Mouse (Mus musculus) C2C12 (cell line): Measurements from ENCODE around the gene Sp4. TPM values are rescaled to one million over a fixed set of nuclear protein-coding genes. Genes with fewer than 3 reads are reported as not detected.

ENCODE experiments used
- H3K27me3 ChIP-seq: one replicate; pipeline ENCODE4 v1.6.1; 2011; ENCODE audit not compliant: control insufficient read depth, insufficient read depth, insufficient read length
- H3K36me3 ChIP-seq: one replicate; pipeline ENCODE4 v1.6.1; 2011; ENCODE audit not compliant: control insufficient read depth, insufficient read depth
- H3K4me3 ChIP-seq: one replicate; pipeline ENCODE4 v1.5.1; 2011; ENCODE audit warnings: mild to moderate bottlenecking, control low read depth; ENCODE audit not compliant: poor library complexity, insufficient read depth, severe bottlenecking
- H3K79me2 ChIP-seq: one replicate; pipeline ENCODE4 v1.6.1; 2011; ENCODE audit not compliant: control insufficient read depth, insufficient read depth
- H3K79me3 ChIP-seq: one replicate; pipeline ENCODE4 v1.6.1; 2011; ENCODE audit warnings: low read depth, control low read depth
- H3ac ChIP-seq: one replicate; pipeline ENCODE3; 2011; ENCODE audit warnings: low read depth; ENCODE audit not compliant: control insufficient read depth, insufficient read length
- CEBPB ChIP-seq: IDR thresholded peaks from one replicate; pipeline ENCODE4 v1.6.1; 2011; ENCODE audit warnings: low read depth, mild to moderate bottlenecking, control low read depth, moderate library complexity
- CTCF ChIP-seq: IDR thresholded peaks from one replicate; pipeline ENCODE4 v1.5.1; 2011; ENCODE audit not compliant: control insufficient read depth, insufficient read depth, insufficient read length
- FOSL1 ChIP-seq: IDR thresholded peaks from one replicate; pipeline ENCODE4 v1.8.0; 2011; ENCODE audit warnings: mild to moderate bottlenecking, low read length; ENCODE audit not compliant: poor library complexity, insufficient read depth, severe bottlenecking
- MAX ChIP-seq: IDR thresholded peaks from one replicate; pipeline ENCODE4 v1.6.1; 2011; ENCODE audit warnings: mild to moderate bottlenecking, control low read depth
- MYOD1 ChIP-seq: IDR thresholded peaks from one replicate; pipeline ENCODE4 v1.6.1; 2011; ENCODE audit warnings: low read depth; ENCODE audit not compliant: control insufficient read depth, insufficient read length
- MYOG ChIP-seq: IDR thresholded peaks from one replicate; pipeline ENCODE4 v1.6.1; 2011; ENCODE audit not compliant: control insufficient read depth, insufficient read length; ENCODE audit errors: extremely low read depth
- USF1 ChIP-seq: IDR thresholded peaks from one replicate; pipeline ENCODE4 v1.6.1; 2011; ENCODE audit warnings: low read depth, mild to moderate bottlenecking, control low read depth, moderate library complexity
- polyA plus RNA-seq: library from polyadenylated mRNA; unstranded; fragments of >200 nt; fragmentation: generic; extraction: Trizol; gene quantifications from one replicate; pipeline ENCODE4 v1.2.1, GENCODE M21; 2012; ENCODE audit warnings: missing spikeins

Gene Sp4
- polyA plus RNA-seq, 1 experiment = 0.66 TPM

- Histone ChIP-seq H3K36me3 (no peaks in the 10 kb centered on the region), H3K4me3 (no peak overlapping the region), H3K79me2 (no peaks in the 10 kb centered on the region), H3K27me3 (no peaks in the 10 kb centered on the region), H3ac (no peak overlapping the region), H3K79me3 (no peaks in the 10 kb centered on the region)
- no peak for TF ChIP-seq MAX
- TF ChIP-seq CTCF = no peak
- TF ChIP-seq MYOD1 = no peak
- TF ChIP-seq MYOG = no peak
- TF ChIP-seq CEBPB = no peak
- no peak for TF ChIP-seq FOSL1
- TF ChIP-seq USF1 = no peak
These were observed 45.9 kb downstream of the Sp4 start for GRCm38 (mm10) chr12:118255292-118255782.

- H3K79me2 ChIP-seq = no peaks in the 10 kb centered on the region
These were observed 80.1 kb downstream of the Sp4 start for GRCm38 (mm10) chr12:118221182-118221581.

GRCm38 (mm10) chr12:118220062-118220461 is 81.2 kb downstream of the Sp4 start:
- H3K79me3 ChIP-seq = no peaks in the 10 kb centered on the region
- no peaks in the 10 kb centered on the region for H3K36me3 ChIP-seq
- no peak for TF ChIP-seq MAX
- TF ChIP-seq MYOD1 = no peak
- no peak for TF ChIP-seq MYOG
- no peak overlapping the region for H3ac ChIP-seq
- H3K4me3 ChIP-seq = no peak overlapping the region
- no peaks in the 10 kb centered on the region for H3K27me3 ChIP-seq
- H3K79me2 ChIP-seq = no peaks in the 10 kb centered on the region

More at GRCm38 (mm10) chr12:118221182-118221581, 80.1 kb downstream of the Sp4 start:
- Histone ChIP-seq H3K27me3 (no peaks in the 10 kb centered on the region), H3K36me3 (no peaks in the 10 kb centered on the region), H3K79me3 (no peaks in the 10 kb centered on the region), H3ac (no peak overlapping the region), H3K4me3 (no peak overlapping the region)
- no peak for TF ChIP-seq MAX
- TF ChIP-seq USF1 = no peak
- TF ChIP-seq MYOG = no peak
- TF ChIP-seq CTCF = no peak
- TF ChIP-seq FOSL1 = no peak
- TF ChIP-seq CEBPB = no peak
- TF ChIP-seq MYOD1 = no peak

GRCm38 (mm10) chr12:118212163-118212562 is 89.1 kb downstream of the Sp4 start:
- H3K27me3 ChIP-seq = no peaks in the 10 kb centered on the region
- H3K79me2 ChIP-seq = no peaks in the 10 kb centered on the region
- H3ac ChIP-seq = no peak overlapping the region
- no peaks in the 10 kb centered on the region for H3K79me3 ChIP-seq
- H3K4me3 ChIP-seq = no peak overlapping the region
- TF ChIP-seq FOSL1 = no peak
- no peak for TF ChIP-seq MAX
- no peak for TF ChIP-seq MYOD1
- no peak for TF ChIP-seq MYOG
- no peak for TF ChIP-seq CTCF
- no peaks in the 10 kb centered on the region for H3K36me3 ChIP-seq

- Histone ChIP-seq H3K4me3 (no peak within 1 kb of the TSS), H3K36me3 (no peaks in the 10 kb centered on the region), H3ac (no peak within 1 kb of the TSS), H3K79me3 (no peaks in the 10 kb centered on the region), H3K79me2 (no peaks in the 10 kb centered on the region), H3K27me3 (no peaks in the 10 kb centered on the region)
- no peak for TF ChIP-seq CTCF
- TF ChIP-seq MAX = no peak
- TF ChIP-seq USF1 = no peak
These were observed 102.7 kb downstream of the Sp4 start, which contains the start of gene Dnah11 for GRCm38 (mm10) chr12:118198386-118199093. Dnah11 (minus strand) TSS chr12:118199043.

GRCm38 (mm10) chr12:118196583-118196982 is 104.7 kb downstream of the Sp4 start:
- Histone ChIP-seq H3K36me3 (no peaks in the 10 kb centered on the region), H3K4me3 (no peak overlapping the region), H3K79me2 (no peaks in the 10 kb centered on the region), H3ac (no peak overlapping the region), H3K27me3 (no peaks in the 10 kb centered on the region), H3K79me3 (no peaks in the 10 kb centered on the region)
- TF ChIP-seq CEBPB = no peak
- TF ChIP-seq USF1 = no peak
- no peak for TF ChIP-seq MYOG
- no peak for TF ChIP-seq FOSL1
- TF ChIP-seq MAX = no peak
- TF ChIP-seq MYOD1 = no peak
- no peak for TF ChIP-seq CTCF
